Mouse (Mus musculus) CH12.LX (cell line): ENCODE results near the gene Rtn3. TPM values are rescaled to one million over a fixed set of nuclear protein-coding genes. Genes with fewer than 3 reads are reported as not detected.

Experiments
- DNase-seq: peaks from one replicate; pipeline ENCODE4 v3.0.0-alpha.2; 2013; ENCODE audit errors: extremely low read depth
- H3K27ac ChIP-seq: 2 replicates; pipeline ENCODE4 v1.5.1; 2012; ENCODE audit warnings: low read depth, mild to moderate bottlenecking, control low read depth, moderate library complexity; ENCODE audit not compliant: insufficient read depth
- H3K27me3 ChIP-seq: replicated peaks from 2 replicates; pipeline ENCODE3; 2012; ENCODE audit warnings: inconsistent platforms
- H3K36me3 ChIP-seq, 2 experiments: replicated peaks in 1 of 2; 2 replicates each; pipeline versions ENCODE3 to v1.6.1; 2012; ENCODE audit warnings: inconsistent platforms in 1 of 2, low read length in 1 of 2, mild to moderate bottlenecking in 1 of 2, mixed read lengths in 1 of 2, moderate library complexity in 1 of 2; ENCODE audit not compliant: control insufficient read depth in 1 of 2, insufficient read depth in 1 of 2
- H3K4me1 ChIP-seq, 2 experiments: 2 replicates each; pipeline ENCODE4 v1.6.1; 2012; ENCODE audit warnings: inconsistent platforms in 1 of 2, moderate library complexity in 1 of 2; ENCODE audit not compliant: insufficient read depth in 2 of 2, control insufficient read depth in 1 of 2
- H3K4me2 ChIP-seq: 2 replicates; pipeline ENCODE4 v1.6.1; 2012; ENCODE audit warnings: low read depth, mild to moderate bottlenecking, control low read depth; ENCODE audit not compliant: poor library complexity, insufficient read depth, severe bottlenecking
- H3K4me3 ChIP-seq, 3 experiments: fragments of 150-350 bp in 1 of 3; sonication (generic) in 1 of 3; replicated peaks in 1 of 3; 2 replicates each; pipeline versions ENCODE3 to v1.5.1; 2011 to 2012; ENCODE audit warnings: low read depth in 2 of 3, low read length in 2 of 3, mild to moderate bottlenecking in 2 of 3, moderate library complexity in 2 of 3, control low read depth in 1 of 3, improper control_type of control experiment in 1 of 3, inconsistent platforms in 1 of 3, mixed read lengths in 1 of 3; ENCODE audit not compliant: poor library complexity in 1 of 3
- H3K79me2 ChIP-seq: replicated peaks from 2 replicates; pipeline ENCODE4 v1.6.1; 2012; ENCODE audit warnings: mild to moderate bottlenecking, moderate library complexity; ENCODE audit not compliant: control insufficient read depth, poor library complexity, insufficient read depth, severe bottlenecking; ENCODE audit errors: extremely low read depth
- H3K9ac ChIP-seq: 2 replicates; pipeline ENCODE4 v1.6.1; 2012; ENCODE audit warnings: low read depth, mild to moderate bottlenecking, control low read depth, moderate library complexity; ENCODE audit not compliant: insufficient read depth
- H3K9me3 ChIP-seq: replicated peaks from 2 replicates; pipeline ENCODE3; 2012; ENCODE audit warnings: low read length, inconsistent platforms, mixed read lengths
- BHLHE40 ChIP-seq: IDR thresholded peaks from 2 replicates; pipeline ENCODE4 v1.6.1; 2011; ENCODE audit warnings: mild to moderate bottlenecking, low read depth, low read length, improper control_type of control experiment
- CHD1 ChIP-seq: IDR thresholded peaks from 2 replicates; pipeline ENCODE4 v1.6.1; 2012; ENCODE audit warnings: low read depth, low read length, improper control_type of control experiment, inconsistent platforms
- CTCF ChIP-seq, 2 experiments: IDR thresholded peaks in 1 of 2; conservative IDR thresholded peaks in 1 of 2; 2 replicates each; pipeline ENCODE4 v1.5.1; 2011 to 2012; ENCODE audit warnings: low read depth in 2 of 2, low read length in 2 of 2, improper control_type of control experiment in 1 of 2, inconsistent platforms in 1 of 2, mild to moderate bottlenecking in 1 of 2, moderate library complexity in 1 of 2
- E2F4 ChIP-seq: IDR thresholded peaks from 2 replicates; pipeline ENCODE4 v1.6.1; 2011; ENCODE audit warnings: low read depth, low read length, improper control_type of control experiment; ENCODE audit not compliant: insufficient replicate concordance
- ELF1 ChIP-seq: IDR thresholded peaks from 2 replicates; pipeline ENCODE4 v1.6.1; 2014; ENCODE audit warnings: low read depth, mild to moderate bottlenecking, inconsistent platforms, low read length, improper control_type of control experiment
- EP300 ChIP-seq: IDR thresholded peaks from 2 replicates; pipeline ENCODE4 v1.6.1; 2011; ENCODE audit warnings: low read length, improper control_type of control experiment
- GABPA ChIP-seq: IDR thresholded peaks from 2 replicates; pipeline ENCODE4 v1.6.1; 2012; ENCODE audit warnings: low read depth, low read length, improper control_type of control experiment, inconsistent platforms; ENCODE audit not compliant: insufficient replicate concordance
- JUN ChIP-seq: IDR thresholded peaks from 2 replicates; pipeline ENCODE4 v1.6.1; 2011; ENCODE audit warnings: low read depth, mild to moderate bottlenecking, low read length, improper control_type of control experiment, moderate library complexity; ENCODE audit not compliant: insufficient read depth
- MAFK ChIP-seq: IDR thresholded peaks from 2 replicates; pipeline ENCODE4 v1.6.1; 2011; ENCODE audit warnings: low read length, improper control_type of control experiment; ENCODE audit not compliant: insufficient replicate concordance
- MEF2A ChIP-seq: IDR thresholded peaks from 2 replicates; pipeline ENCODE4 v1.6.1; 2014; ENCODE audit warnings: low read depth, mild to moderate bottlenecking, inconsistent platforms, low read length, improper control_type of control experiment, borderline replicate concordance
- MXI1 ChIP-seq: IDR thresholded peaks from 2 replicates; pipeline ENCODE4 v1.6.1; 2011; ENCODE audit warnings: mild to moderate bottlenecking, low read depth, low read length, improper control_type of control experiment
- PAX5 ChIP-seq: IDR thresholded peaks from 2 replicates; pipeline ENCODE4 v1.6.1; 2012; ENCODE audit warnings: low read length, inconsistent platforms, mixed read lengths
- POLR2AphosphoS2 ChIP-seq: IDR thresholded peaks from 2 replicates; pipeline ENCODE4 v1.6.1; 2011; ENCODE audit warnings: low read depth, low read length, improper control_type of control experiment
- RCOR1 ChIP-seq: conservative IDR thresholded peaks from 2 replicates; pipeline ENCODE4 v1.6.1; 2012; ENCODE audit warnings: low read depth, mild to moderate bottlenecking, inconsistent platforms, low read length, improper control_type of control experiment
- SIN3A ChIP-seq: IDR thresholded peaks from 2 replicates; pipeline ENCODE4 v1.6.1; 2012; ENCODE audit warnings: low read length, improper control_type of control experiment, inconsistent platforms
- SMC3 ChIP-seq: IDR thresholded peaks from 2 replicates; pipeline ENCODE4 v1.6.1; 2011; ENCODE audit warnings: low read depth, low read length, improper control_type of control experiment
- TBP ChIP-seq: conservative IDR thresholded peaks from 2 replicates; pipeline ENCODE4 v1.6.1; 2011; ENCODE audit warnings: low read depth, low read length, improper control_type of control experiment
- TCF12 ChIP-seq: IDR thresholded peaks from 2 replicates; pipeline ENCODE4 v1.6.1; 2014; ENCODE audit warnings: low read depth, mild to moderate bottlenecking, inconsistent platforms, low read length, improper control_type of control experiment
- USF1 ChIP-seq: IDR thresholded peaks from 2 replicates; pipeline ENCODE4 v1.6.1; 2014; ENCODE audit warnings: low read depth, mild to moderate bottlenecking, inconsistent platforms, low read length, improper control_type of control experiment
- ZC3H11A ChIP-seq: IDR thresholded peaks from 2 replicates; pipeline ENCODE4 v1.6.1; 2012; ENCODE audit warnings: low read depth, mild to moderate bottlenecking, inconsistent platforms, low read length, improper control_type of control experiment
- ZNF384 ChIP-seq: IDR thresholded peaks from 2 replicates; pipeline ENCODE4 v1.6.1; 2012; ENCODE audit warnings: low read depth, low read length, improper control_type of control experiment, inconsistent platforms
- dilution Hi-C: fragments of 300-500 bp; cut with MboI; formaldehyde crosslinking; loops from 2 replicates; pipeline ENCODE4 v1.14.3; 2020; ENCODE audit warnings: low sequenced_read_pairs; ENCODE audit not compliant: extremely low pct_unique_long_range_greater_than_20kb, extremely low pct_ligation_motif_present
- in situ Hi-C: fragments of 300-500 bp; cut with MboI; formaldehyde crosslinking; loops from 3 replicates; pipeline ENCODE4 v1.14.3; 2019; ENCODE audit warnings: low sequenced_read_pairs, low pct_ligation_motif_present, low pct_unique_long_range_greater_than_20kb, mixed read lengths
- polyA plus RNA-seq: library from polyadenylated mRNA; unstranded; fragments of >175 nt; gene quantifications from 2 replicates; pipeline ENCODE4 v1.2.1, GENCODE M21; 2012; ENCODE audit warnings: low read depth; ENCODE audit not compliant: insufficient read length
- total RNA-seq, 2 experiments: library from RNA; depleted of rRNA; stranded (reverse); fragments of 300-350 nt in 1 of 2; fragments of >200 nt in 1 of 2; gene quantifications; 2 replicates each; pipeline ENCODE4 v1.2.3; 2012 to 2014

The Rtn3 gene
- total and polyA plus RNA-seq, 3 experiments: 32.7 to 102 (median 39.1) TPM

GRCm38 (mm10) chr19:7521619-7522018 lies 38.5 kb upstream of the Rtn3 start:
- peaks cover 0 to 6% of the 10 kb centered on the region in 2 experiments; a peak in 2 of 4 replicates for H3K4me1 ChIP-seq
- H3K9ac ChIP-seq: no peak overlapping the region
- no peak overlapping the region for H3K27ac ChIP-seq
- DNase-seq: no peak
- no peak for TF ChIP-seq TBP
- dilution Hi-C loops (no loop called here), in situ Hi-C loops (no loop called here)
- H3K4me3 ChIP-seq: no peak overlapping the region
- no peaks in the 10 kb centered on the region for H3K27me3 ChIP-seq
- H3K9me3 ChIP-seq: peaks cover 2% of the 10 kb centered on the region
- no peaks in the 10 kb centered on the region for H3K79me2 ChIP-seq
- H3K36me3 ChIP-seq: peaks cover 12 to 67% of the 10 kb centered on the region in 2 experiments
- no peak overlapping the region for H3K4me2 ChIP-seq

- no peak for DNase-seq
- TF ChIP-seq PAX5: no peak
- TF ChIP-seq E2F4: no peak
- TF ChIP-seq MXI1: no peak
- TF ChIP-seq ELF1: no peak
- TF ChIP-seq CHD1: no peak
- TF ChIP-seq GABPA: no peak
- TF ChIP-seq ZC3H11A: no peak
- TF ChIP-seq SIN3A: no peak
- no peak for TF ChIP-seq BHLHE40
- TF ChIP-seq MEF2A: no peak
- no peak for TF ChIP-seq USF1
- no peak for TF ChIP-seq SMC3
- no peak for TF ChIP-seq MAFK
- no peak for TF ChIP-seq TCF12
- in situ Hi-C loops (no loop called here), dilution Hi-C loops (no loop called here)
- no peak overlapping the region for H3K4me2 ChIP-seq
- peaks cover 0 to 16% of the 10 kb centered on the region in 2 experiments; a peak in 2 of 4 replicates for H3K4me1 ChIP-seq
- no peaks in the 10 kb centered on the region for H3K27me3 ChIP-seq
- no peak overlapping the region for H3K27ac ChIP-seq
- no peaks in the 10 kb centered on the region for H3K79me2 ChIP-seq
- peaks cover 6 to 49% of the 10 kb centered on the region in 2 experiments for H3K36me3 ChIP-seq
- no peak overlapping the region for H3K9ac ChIP-seq
- H3K9me3 ChIP-seq: no peaks in the 10 kb centered on the region
- no peak overlapping the region for H3K4me3 ChIP-seq
Observed at GRCm38 (mm10) chr19:7516437-7516836, 33.4 kb upstream of the Rtn3 start.

- H3K4me2 ChIP-seq: no peak overlapping the region
- H3K4me3 ChIP-seq: no peak overlapping the region
- peaks cover 0 to 1% of the 10 kb centered on the region in 2 experiments; a peak in 1 of 4 replicates for H3K4me1 ChIP-seq
- DNase-seq: no peak
- no peaks in the 10 kb centered on the region for H3K9me3 ChIP-seq
- dilution Hi-C loops: no loop called here
- H3K36me3 ChIP-seq: peaks cover 6 to 28% of the 10 kb centered on the region in 2 experiments
- no peak overlapping the region for H3K9ac ChIP-seq
- TF ChIP-seq MEF2A (no peak), GABPA (no peak), CTCF (conservative IDR thresholded peaks at IDR 0.05 in 1 of 2, IDR thresholded peaks at IDR 0.05 in 1 of 2; ENCODE audit: low read depth in 2 of 2, low read length in 2 of 2) (peak in 1 of 2 experiments; percentile 54; a peak in 2 of 4 replicates), SIN3A (no peak), EP300 (no peak), E2F4 (no peak), MAFK (no peak), POLR2AphosphoS2 (no peak), SMC3 (peak; percentile 12; the same call in 1 of the 2 replicates), ZNF384 (no peak), RCOR1 (no peak), JUN (no peak)
- TF ChIP-seq, all 38 proteins: peak for 2
- no peak overlapping the region for H3K27ac ChIP-seq
- H3K27me3 ChIP-seq: no peaks in the 10 kb centered on the region
- no peaks in the 10 kb centered on the region; the same call in 1 of the 2 replicates for H3K79me2 ChIP-seq
- in situ Hi-C loops: no loop called here
Observed at GRCm38 (mm10) chr19:7508026-7508425, 24.9 kb upstream of the Rtn3 start.
